Mouse (Mus musculus) spleen, postnatal 36 days (tissue): ENCODE measurements around the gene Rin2.
"Not testable (repeated sequence)": the region's sequence is repeated elsewhere in the genome, so short reads cannot be mapped to it uniquely, and the experiment has no call there.

ENCODE experiments used
- DNase-seq, 2 experiments: peaks; one replicate each; pipeline ENCODE4 v3.0.0; 2022; ENCODE audit warnings: low spot score in 2 of 2, mixed read lengths in 1 of 2

The Rin2 gene

DNA sequence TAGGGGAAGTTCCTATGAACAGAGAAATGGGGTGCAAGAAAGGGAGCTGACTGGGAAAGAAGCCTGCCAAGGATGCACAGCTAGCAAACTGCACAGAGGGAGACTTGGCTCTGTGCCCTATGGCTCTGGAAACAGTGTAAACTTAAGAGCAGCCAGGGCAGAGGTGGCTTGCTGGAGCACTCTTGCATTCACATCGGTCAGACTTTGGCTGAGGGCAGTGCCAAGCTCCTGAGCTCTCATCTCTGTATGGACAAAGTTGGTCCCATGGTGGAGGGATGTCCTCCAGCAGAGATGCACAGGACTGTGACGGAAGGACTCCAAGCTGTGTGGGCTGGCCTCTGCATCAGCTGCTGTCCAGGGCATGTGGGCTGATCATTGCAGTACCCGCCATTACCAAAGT is 8.5 kb downstream of the Rin2 start:
- DNase-seq: no peak

DNA sequence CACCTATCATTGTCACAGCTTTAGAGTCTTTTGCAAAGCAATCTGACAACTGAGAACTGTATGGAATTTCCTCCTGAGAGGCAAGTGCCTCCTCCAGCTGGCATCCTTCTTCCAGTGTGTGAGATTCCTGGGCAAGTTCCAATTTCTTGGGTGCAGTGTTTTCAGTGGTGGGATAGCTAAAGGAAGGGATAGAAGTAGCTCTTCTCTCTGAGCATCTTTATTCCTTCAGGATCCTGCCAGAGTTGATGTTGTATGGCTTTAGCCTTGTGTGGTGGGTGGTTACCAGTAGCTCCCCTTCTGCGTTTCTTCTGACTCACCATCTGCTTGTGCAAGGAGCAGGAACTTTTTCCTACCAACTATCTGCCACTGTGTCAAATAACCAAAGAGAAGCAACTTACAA is 9.1 kb downstream of the Rin2 start:
- DNase-seq: no peak

DNA sequence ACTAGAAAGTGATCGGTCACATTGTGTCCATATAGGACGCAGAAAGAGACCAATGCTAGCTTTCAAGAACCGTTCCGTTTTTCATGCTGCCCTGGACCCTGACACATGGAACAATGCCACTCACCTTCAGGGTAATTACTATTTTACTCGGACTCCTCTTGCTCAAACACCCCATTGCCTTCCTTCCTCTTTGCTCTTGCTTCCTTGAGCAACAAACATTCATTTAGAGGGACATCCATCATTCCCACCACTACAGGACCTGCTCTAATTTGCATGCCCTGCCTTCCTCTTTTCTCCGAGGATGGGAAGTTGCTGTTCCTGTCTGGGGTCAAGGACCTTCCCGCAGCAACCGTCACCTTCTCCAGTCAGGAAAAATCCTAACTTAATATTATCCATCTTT is 9.9 kb downstream of the Rin2 start:
- DNase-seq: no peak

DNA sequence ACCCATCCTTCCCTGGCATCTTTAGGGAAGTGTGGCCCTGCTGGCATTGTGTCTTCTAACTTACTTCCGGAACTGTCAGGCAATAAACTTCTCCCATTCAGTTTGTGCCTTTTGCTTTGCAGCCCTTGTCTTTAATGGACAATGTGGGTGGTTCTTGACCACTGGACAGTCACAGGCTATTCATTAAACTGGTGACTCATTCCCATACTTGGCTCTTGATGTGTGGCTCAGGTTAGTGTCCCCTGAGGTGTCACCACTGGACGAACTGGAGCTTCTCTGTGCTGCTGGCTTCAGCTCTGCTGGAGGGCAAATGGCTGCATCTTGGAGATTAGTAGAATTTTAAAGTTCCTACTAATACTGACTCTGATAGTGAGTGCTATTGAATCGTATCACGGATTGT is 11.0 kb downstream of the Rin2 start:
- DNase-seq: no peak

DNA sequence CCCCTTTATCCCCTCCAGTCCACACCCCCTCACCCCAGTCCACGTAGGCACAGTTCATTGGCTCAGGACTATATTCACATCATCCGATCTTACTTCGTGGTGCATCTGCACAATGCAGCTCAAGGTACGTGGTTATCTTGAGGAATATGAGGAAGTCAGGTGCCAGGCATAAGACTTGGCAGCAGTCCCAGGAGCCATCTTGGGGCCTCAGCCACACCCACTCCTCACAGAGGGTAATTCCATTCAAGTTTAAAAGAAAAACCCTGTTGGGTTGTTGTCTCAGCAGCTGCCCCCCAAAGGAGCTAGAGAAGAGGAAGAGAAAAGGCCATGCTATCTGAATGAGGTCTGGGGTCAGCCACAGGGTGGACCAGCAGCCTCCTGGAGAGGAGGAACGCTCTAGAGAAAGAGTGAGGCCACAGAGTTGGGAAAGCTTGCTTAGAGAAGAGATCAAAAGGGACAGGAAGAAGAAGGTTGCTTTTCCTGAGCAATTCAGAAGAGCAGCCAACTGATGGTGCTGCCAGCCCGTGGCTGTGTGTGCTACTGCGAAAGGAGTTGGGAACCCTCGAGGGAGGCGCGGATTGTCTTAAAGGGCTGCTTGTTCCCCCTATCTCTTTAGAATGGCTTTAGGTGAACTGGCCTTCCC is 16.5 kb downstream of the Rin2 start:
- no peak for DNase-seq

DNA sequence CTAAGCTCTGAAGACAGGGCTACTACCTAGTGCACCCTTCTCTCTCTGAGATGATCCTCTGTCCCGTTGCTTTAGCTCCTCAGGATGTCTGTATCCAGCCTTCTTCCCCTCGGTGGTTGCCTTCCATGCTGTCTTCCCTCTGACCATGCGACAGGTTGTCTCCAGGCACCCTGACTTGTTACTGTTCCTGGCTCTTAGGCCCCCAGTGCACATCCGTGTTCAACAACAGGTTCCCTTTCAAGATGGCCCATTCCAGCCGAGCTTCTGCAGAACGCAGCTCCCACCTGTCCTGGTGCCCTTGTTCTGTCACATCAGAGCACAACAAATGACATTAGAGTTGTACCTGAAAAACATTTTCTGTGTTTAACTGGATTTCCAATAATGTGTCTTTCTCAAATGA is 22.1 kb downstream of the Rin2 start:
- DNase-seq: no peak

DNA sequence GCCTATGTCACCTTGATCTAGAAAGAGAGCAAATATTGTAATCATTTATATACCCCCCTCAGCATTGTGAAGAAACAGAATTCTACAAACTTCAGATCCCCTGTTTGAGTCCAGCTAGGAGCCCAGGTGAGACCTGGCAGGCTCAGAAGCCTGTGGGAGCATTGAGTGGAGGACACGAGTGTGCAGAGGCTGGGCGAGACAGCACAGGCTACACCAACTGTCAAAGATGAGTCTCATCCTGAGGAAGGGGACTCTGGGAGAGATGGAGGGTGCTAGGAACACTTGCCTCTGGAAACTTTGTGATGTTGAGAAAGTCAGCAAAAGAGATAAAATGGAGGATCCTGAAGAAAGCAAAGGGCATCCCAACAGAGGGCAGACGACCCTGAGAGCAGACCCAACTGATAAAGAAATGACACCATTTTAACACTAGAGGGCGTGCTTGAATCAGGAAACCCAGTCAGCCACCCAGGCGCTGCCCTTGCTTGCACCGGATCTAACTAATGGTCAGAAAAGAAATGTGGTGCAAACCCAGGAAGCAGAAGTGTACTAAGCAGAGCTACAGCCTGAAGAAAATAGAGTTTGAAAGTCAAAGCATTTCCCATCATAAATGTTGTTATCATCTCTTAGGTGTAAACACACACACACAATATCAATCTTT is 24.5 kb downstream of the Rin2 start:
- peak in 1 of 2 experiments; percentile 27 for DNase-seq

DNA sequence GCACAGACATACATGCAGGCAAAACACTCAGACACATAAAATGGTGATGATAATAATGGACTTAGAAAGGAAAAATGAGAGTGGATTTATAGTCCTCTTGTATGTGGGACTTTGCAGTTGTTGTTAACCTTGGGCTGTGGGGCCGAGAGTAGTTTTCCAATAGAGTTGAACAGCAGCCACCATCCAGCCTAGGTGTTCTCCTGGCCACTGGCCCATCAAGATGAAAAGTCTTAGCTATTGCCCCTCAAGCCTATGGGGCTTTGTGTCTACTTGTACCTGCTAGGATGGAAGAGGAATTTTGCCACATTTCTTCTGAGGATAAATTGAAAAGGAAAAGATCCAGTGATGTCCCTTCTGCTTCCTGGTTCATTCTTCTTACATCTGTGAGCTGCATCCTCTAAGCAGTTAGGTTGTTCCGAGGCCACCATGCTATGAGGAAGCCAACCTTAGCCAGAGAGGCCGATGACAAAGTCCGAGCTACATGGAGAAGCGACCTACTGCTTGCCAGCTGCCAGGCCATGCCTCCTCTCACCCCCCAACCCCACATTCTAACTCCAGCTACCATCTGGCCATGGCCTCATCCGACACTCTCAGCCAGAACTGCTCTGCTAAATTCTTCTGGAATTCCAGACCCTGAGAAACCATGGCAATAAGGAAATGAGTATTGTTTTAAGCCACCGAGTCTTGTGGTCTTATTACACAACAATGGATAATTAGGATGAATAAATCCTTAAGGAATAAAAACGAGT is 25.4 kb downstream of the Rin2 start:
- DNase-seq: no peak

DNA sequence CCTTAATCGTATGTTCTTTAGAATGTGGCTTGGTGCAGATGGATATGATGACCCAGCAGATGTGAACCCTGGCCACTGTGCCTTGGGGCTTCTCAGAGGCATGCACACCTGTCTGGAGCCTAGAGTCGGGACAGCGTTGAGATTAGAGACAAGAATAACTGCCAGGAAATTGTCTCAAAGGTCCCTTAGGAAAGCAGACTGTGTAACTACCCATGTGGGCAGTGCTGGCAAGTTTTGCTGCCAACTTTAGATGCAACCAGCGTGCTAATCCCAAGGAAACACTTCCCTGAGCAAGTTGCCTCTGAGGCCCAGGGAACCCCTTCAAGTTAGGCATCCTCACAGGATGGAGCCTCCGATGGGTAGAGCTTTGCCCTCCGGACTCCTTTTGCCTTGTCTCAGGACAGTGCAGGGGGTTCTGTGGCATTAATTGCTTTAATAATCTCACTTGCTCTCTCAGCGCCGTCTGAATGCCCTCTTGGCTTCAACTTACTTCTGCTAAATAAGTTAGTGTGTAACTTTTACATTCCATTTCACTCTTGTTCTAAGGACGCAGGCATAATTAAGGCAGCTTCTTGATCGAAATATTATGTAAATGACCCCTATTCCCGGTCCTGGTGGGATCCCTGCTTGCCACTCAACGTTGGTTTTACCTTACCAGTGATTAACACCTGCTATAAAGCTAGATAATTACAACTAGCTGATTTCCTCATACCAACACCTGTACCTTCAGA is 26.8 kb downstream of the Rin2 start:
- DNase-seq: no peak

DNA sequence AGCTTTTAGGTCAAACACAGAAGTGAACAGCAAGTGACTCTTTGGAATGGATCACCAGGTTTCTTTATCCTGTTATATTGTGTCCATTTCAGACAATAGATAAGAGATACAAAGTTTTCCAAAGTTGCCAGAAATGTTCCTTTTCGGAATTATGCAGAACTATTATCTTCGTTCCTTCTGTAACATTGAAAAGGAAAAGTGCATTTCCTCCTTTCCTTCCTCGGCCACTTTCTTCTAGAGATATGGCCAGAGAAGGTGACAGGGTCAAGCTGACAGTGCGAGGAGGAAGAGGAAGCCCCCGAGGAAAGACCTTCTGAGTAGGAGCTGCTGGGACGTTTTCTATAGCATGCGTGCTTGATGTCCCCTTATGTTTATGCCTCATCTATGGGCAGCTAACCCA is 29.7 kb downstream of the Rin2 start:
- no peak for DNase-seq

DNA sequence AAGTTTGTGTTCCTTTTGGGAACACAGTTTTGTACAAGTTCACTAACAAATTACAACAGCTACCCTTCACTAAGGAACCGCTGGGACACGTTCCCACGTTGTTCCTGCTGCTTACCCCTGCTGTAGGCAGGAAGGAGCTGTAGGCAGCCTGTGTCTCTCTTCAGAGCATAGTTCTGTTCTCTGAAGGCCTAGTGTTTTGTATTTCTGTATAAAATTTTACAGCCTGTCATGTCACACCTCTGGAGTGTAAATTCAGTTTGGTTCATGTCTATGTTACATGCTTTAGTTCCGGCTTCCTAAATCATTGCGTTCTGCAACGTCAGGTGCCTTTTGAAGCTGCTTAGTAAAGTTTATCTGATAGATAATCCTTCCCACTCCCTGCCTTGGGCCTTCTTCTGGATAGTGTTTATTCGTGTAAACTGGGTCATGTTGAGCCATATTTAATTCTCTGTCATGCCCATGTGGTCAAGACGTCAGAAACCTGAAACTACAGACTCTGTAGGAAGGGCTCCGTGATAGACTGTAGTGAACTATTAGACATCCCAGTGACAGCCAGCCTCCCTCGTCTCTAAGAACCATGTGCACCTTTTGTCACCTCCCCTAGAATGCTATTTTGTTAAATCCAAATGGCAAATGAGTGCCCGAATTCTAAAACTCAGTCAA is 34.8 kb downstream of the Rin2 start:
- DNase-seq: no peak

DNA sequence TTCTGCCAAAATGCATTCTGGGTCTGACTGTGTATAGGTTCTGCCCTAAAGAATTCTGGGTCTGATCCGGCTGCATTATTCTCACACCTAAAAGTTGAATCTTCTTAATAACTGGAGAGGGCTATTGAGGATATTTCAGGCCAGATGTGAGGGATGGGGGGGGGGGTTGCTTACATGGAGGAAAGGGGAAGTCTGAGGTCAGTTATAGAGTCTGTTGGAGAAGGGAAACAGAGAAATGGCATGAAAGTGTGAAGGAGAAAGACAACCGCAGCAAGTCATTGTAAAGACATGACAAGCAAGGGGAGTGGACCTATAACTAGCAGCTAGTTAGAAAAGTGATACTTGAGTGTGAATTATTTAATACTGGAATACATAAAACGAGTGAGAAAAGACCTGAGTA is 36.5 kb downstream of the Rin2 start:
- no peak for DNase-seq

DNA sequence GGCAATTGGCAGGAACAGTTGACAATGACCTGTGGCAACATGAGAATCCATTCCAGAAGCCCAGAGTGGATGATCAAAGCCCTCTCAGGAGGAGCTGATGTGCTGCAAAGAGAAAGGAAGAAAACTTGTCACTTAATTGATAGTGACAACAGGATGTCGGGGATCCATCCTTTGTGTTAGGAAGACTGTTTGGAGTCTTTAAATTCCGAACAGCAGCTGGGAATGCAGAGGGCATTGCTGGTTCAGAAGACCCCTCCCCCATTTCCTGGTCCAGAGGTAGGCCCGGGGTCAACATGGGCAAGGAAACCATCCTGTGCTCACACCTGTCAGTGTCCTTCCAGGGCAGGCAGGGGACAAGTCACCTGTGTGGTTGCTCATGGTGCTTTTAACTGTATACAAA is 37.0 kb downstream of the Rin2 start:
- no peak for DNase-seq

DNA sequence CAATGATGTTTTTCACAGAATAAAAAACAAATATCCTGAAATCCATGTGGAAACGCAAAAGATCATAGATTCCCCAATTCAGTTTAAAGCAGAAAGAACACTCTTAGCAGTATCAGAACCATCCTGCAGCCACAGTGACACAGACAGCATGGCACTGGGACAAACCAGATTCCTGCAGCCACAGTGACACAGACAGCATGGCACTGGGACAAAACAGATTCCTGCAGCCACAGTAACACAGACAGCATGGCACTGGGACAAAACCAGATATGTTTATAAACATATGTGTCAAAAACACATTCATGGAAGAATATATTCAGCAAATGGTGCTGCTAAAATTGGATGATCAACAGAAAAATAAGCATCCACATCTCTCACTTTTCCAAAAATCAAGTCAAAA is 42.5 kb downstream of the Rin2 start:
- no peak for DNase-seq

DNA sequence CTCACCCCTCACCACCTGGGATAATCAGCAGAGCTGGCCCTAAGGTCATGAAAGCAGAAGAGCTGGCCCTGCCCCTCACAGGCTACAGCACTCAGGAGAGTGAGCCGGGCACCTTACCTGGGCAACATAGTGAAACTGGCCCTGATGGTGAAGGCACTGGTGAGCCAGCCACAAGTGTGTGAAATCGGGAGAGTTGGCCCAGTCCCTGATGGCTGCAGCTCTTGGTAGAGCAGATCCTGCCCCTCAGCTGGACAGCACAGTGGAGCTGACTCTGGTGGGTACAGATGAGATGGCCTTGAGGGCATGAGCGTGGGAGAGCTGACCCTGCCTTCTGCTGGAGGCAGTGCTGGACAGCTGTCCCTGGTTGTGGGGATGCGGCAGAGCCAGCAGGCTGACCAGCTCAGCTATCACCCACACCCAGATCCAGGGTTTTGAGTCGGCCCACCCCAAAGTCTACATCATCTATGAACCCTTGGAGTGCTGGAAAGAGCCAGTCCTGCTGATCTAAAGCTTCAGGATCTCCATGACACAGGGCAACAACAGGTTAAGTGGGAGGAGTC is 43.7 kb downstream of the Rin2 start:
- DNase-seq: no peak

DNA sequence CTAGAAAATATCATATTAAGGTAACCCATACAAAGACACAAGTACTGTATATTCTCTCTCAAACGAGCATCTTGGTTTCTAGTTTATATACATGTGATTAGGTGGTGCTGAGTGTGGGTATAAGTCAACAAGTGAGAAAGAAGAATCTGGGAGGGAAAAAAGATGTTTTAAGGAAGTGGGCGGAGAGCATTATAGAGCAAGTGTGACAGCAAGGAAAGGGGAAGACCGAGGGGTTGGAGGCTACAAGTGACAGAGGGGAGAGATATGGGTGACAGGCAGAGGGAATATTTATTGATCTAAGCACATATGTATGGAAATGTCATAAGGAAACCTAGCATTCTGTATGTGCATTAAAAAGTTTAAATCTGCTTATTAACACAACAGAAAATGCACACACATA is 45.1 kb downstream of the Rin2 start:
- DNase-seq: no peak

DNA sequence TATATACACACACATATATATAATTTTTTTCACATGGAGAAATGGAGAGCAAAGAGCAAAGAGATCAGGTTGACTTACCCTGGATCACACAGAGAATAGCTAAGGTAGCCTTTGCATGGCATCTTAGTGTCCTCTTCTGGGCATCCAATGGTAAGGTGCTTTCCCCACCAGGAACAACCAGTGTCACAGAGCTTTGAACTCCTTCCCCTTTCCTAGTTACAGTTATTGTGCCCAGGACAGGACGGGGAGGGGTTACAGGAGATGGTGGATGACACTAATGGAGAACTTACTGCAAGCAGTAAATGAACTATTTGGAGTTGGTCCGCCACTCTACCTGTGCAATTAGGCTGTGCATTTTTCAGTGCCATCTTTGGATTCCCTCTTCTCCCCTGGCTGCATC is 45.7 kb downstream of the Rin2 start:
- DNase-seq: no peak

DNA sequence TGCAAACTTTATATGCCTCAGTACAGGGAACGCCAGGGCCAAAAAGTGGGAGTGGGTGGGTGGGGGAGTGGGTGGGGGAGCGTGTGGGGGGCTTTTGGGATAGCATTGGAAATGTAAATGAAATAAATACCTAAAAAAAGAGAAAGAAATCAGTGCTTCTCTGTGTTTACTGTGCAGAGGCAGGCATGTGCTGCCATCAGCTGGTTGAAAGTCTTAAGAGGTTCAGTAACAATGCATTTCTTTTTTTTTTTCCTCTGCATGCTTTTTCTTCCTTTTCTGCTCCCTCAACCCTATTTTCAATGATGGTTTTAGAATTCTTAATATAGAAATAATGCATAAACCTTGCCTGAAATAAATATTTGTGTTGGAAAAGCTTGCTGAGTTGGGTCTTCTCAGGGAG is 47.3 kb downstream of the Rin2 start:
- DNase-seq: not testable (repeated sequence)

DNA sequence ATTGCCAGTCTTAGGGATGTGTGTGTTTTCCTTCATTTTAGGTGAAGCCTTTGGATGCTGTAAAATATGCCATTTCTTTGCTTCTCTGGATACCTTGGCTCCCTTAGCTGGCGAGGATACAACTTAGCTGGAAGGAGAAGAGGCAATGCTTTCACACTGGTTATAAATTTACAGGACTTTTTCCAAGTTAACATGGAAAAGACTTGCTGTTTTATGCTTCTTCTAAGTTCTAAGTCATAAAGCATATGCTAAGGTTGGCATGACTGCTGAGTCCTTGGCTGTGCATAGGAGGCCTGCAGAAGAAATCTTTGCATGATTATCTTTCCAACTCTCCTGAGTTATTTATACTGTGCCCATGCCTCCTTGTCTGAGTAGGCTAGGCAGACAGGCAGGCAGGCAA is 49.3 kb downstream of the Rin2 start:
- DNase-seq: no peak

DNA sequence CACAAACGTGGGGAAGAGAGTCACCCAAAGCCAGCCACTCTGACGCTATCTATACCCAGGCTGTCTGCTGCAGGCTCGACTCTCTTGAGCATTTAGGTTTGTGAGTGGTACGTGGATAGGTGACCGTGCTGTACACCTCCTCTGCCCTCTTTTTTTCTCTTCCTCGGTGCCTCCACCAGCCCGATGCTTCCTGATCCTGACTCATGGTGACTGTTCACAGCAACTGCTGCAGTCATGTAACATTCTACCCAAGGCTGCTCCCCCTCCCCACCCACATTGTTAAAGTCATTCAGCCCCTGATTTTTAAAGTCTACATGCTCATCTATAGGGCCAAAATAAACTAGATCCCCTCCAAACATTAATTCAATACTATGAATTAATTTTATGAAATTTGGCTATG is 54.4 kb downstream of the Rin2 start:
- DNase-seq: no peak

DNA sequence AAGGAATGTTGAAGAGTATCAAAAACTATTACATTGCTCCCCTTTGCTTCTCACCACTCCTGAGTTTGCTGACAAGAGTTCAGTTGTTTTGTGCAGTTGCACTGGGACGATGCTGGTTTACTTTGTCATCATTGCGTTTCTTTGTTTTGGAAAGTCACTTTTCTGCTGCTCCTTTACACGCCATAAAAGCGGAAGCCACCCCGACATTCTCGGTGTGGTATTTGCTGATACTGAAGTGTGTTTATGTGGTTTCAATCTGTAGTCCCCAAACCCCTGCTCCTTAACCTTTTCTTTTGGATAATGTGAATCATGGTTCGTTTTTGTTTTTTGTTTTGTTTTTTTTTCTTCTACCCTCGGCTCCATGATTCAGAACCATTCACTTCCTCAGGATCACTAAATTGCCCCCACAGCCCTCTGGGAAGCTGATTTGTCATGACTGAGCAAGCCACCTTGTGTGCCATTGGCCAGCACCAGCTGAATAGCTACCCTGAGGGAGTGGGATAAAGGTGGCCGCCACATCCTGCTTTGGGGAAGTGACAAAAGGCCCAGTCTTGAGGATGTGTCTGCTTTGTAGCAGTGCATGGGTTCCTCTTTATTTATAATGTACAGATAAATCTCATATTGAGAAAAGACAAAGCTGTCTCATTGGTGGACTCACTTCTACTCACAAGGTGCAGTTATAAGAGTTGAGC is 55.3 kb downstream of the Rin2 start:
- DNase-seq: no peak
